Mouse (Mus musculus) heart, postnatal 14 days (tissue): Measurements from ENCODE around the gene Phka2. TPM values are rescaled to one million over a fixed set of nuclear protein-coding genes. Genes with fewer than 3 reads are reported as not detected.

Source experiments
- DNase-seq, 2 experiments: peaks; one replicate each; pipeline ENCODE4 v3.0.0; 2021 to 2022
- intact Hi-C: fragments of 180-260 bp; cut with DNase I; formaldehyde crosslinking; loops from one replicate; pipeline ENCODE4 v1.15.1; 2025
- total RNA-seq, 2 experiments: library from RNA; stranded (reverse); gene quantifications; 2 replicates each; pipeline ENCODE4 v1.2.3; 2021

Phka2 gene
- total RNA-seq, 2 experiments from 2014 or later = 11.7 to 16.4 TPM

GRCm38 (mm10) chrX:160592933-160593332, 91.0 kb downstream of the Phka2 start:
- intact Hi-C loops = no loop called here
- no peak for DNase-seq

DNA sequence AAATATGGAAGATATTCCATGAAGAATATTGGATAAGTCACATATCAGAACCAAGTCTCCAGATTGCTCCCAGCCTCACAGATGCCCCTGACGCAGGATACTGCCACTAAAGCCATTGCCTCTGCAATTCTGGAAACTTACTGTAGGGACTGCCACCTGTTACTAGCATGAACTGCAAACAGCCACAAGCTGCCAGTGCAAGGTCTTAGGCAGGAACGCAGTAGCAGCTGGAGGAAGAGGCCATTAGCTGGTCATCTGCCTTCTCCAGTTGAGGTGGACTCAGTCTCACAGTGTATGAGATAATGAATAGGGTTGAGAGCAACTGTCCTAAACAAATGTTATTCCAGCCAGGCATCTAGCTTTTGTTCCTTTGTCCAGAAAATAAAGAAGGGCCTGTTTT, 96.1 kb downstream of the Phka2 start:
- intact Hi-C loops = no loop called here
- DNase-seq = no peak

- intact Hi-C loops = no loop called here
- peak in 1 of 2 experiments; percentile 30 for DNase-seq
These were observed 96.8 kb downstream of the Phka2 start for GRCm38 (mm10) chrX:160598562-160599458.

- peak in 1 of 2 experiments; percentile 45 for DNase-seq
- intact Hi-C loops = no loop called here
These were observed 99.1 kb downstream of the Phka2 start for GRCm38 (mm10) chrX:160601053-160601452.

DNA sequence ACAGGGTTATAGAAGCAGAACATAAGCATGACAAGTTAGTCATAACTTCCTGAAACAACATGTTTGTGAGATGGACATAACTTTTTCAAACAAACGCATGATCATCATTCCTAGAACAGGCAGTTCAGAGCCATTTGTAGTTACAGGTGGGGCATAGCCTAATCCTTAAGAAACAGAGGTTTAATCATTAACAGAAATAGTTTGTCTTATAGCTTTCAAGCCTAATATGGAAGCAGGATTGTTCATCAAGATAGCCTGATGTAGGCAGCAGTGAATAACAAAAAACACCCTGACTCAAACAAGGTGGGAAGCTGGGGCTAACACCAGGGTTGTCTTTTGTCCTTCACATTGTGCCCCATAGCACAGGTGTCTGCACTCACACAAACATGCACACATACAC, 100.8 kb downstream of the Phka2 start:
- intact Hi-C loops = no loop called here
- no peak for DNase-seq

GRCm38 (mm10) chrX:160603316-160603715, 101.3 kb downstream of the Phka2 start:
- intact Hi-C loops = no loop called here

DNA sequence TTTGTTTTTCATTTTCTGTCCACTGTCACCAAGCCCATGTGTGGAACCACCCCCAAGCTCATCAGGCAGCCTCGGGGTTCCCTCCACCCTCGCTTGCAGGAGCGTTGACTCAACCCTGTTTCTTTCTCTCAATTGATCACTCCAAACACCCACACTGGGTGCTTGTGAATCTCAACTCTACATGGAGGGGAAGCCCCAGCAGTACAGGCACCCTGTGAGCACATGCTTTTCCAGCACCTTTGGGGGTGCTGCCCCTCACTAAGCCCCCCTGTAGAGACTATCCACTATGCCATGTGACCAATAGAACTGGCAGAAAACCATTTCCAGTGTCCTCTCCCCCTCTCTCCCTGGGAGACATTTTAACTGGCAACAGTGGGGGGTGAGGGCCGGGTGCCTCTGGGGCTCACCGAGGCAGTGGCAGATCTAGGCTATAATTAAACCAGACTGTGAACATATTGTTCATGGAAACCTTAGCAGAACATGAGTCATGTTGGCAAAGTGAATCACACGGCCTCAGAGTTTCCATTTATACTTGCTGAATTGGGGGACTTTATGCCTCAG, 102.1 kb downstream of the Phka2 start:
- intact Hi-C loops = no loop called here
- DNase-seq = peak in 1 of 2 experiments; percentile 8

More at GRCm38 (mm10) chrX:160603316-160603715, 101.3 kb downstream of the Phka2 start:
- DNase-seq = no peak

- intact Hi-C loops = no loop called here
- DNase-seq = peak; percentile 27 to 48
These were observed 107.9 kb downstream of the Phka2 start for GRCm38 (mm10) chrX:160609849-160610248.

- intact Hi-C loops = no loop called here
- DNase-seq = no peak
These were observed 108.5 kb downstream of the Phka2 start for GRCm38 (mm10) chrX:160610482-160610881.

GRCm38 (mm10) chrX:160610882-160611644, 109.1 kb downstream of the Phka2 start:
- DNase-seq = no peak
- intact Hi-C loops = no loop called here

Other genes starting within 250 kb of the Phka2 start
- 1 to 10 TPM; 1.1 to 1.6 TPM for gene Adgrg2, start 111.5 kb upstream of the Phka2 start, total RNA-seq
- not detected for gene Ppef1, start 233.6 kb downstream of the Phka2 start, total RNA-seq